Mouse (Mus musculus) liver, embryonic 11.5 days (tissue): ENCODE results near the gene Chrd. TPM values are rescaled to one million over a fixed set of nuclear protein-coding genes. Genes with fewer than 3 reads are reported as not detected.
A peak's percentile ranks its signal among the peaks of the same experiment; 100 is the strongest.

ENCODE experiments used
- ATAC-seq: fragments of 200-750 bp; cut with Nextera tagmentation; replicated peaks from 2 replicates; pipeline ENCODE4 v1.8.0; 2017; ENCODE audit warnings: moderate number of reproducible peaks, mild to moderate bottlenecking, moderate TSS enrichment, moderate library complexity; ENCODE audit not compliant: low FRiP score
- DNase-seq: peaks from one replicate; pipeline ENCODE4 v3.0.0-alpha.2; 2017; ENCODE audit warnings: low spot score
- H3K27ac ChIP-seq: fragments of 300-500 bp; sonication (generic); 2 replicates; pipeline ENCODE4 v1.5.1; 2014; ENCODE audit warnings: mild to moderate bottlenecking, low read depth, low read length, control low read depth
- H3K27me3 ChIP-seq: fragments of 300-500 bp; sonication (generic); replicated peaks from 2 replicates; pipeline ENCODE4 v1.6.1; 2014; ENCODE audit warnings: low read length, mixed read lengths; ENCODE audit not compliant: control insufficient read depth, insufficient read depth
- H3K36me3 ChIP-seq: fragments of 300-500 bp; sonication (generic); 2 replicates; pipeline ENCODE4 v1.6.1; 2014; ENCODE audit warnings: mild to moderate bottlenecking, low read length, moderate library complexity, mixed read lengths; ENCODE audit not compliant: control insufficient read depth, insufficient read depth
- H3K4me1 ChIP-seq: fragments of 300-500 bp; sonication (generic); replicated peaks from 2 replicates; pipeline ENCODE4 v1.6.1; 2014; ENCODE audit warnings: low read length, mixed read lengths; ENCODE audit not compliant: control insufficient read depth, insufficient read depth
- H3K4me2 ChIP-seq: fragments of 300-500 bp; sonication (generic); 2 replicates; pipeline ENCODE4 v1.6.1; 2014; ENCODE audit warnings: mild to moderate bottlenecking, control low read depth, moderate library complexity
- H3K4me3 ChIP-seq: fragments of 300-500 bp; sonication (generic); 2 replicates; pipeline ENCODE4 v1.5.1; 2014; ENCODE audit warnings: low read depth, low read length, control low read depth
- H3K9ac ChIP-seq: fragments of 300-500 bp; sonication (generic); 2 replicates; pipeline ENCODE4 v1.6.1; 2014; ENCODE audit warnings: low read depth, low read length, control low read depth
- H3K9me3 ChIP-seq: fragments of 300-500 bp; sonication (generic); 2 replicates; pipeline ENCODE4 v1.6.1; 2016; ENCODE audit warnings: low read length, inconsistent platforms, mixed read lengths; ENCODE audit not compliant: control insufficient read depth
- WGBS: fragments of 180-500 bp; shearing (Covaris S2); extraction: QIAGEN DNeasy Blood & Tissue Kit; methylation state at CpG from one replicate; pipeline ENCODE4 v1.1.7; 2014; 5-methylcytosine and 5-hydroxymethylcytosine counted together
- polyA plus RNA-seq: library from polyadenylated mRNA; unstranded; fragments of >200 nt; fragmentation: Nextera tagmentation; extraction: Ambion mirVana; gene quantifications from 2 replicates; pipeline ENCODE4 v1.2.1, GENCODE M21; 2014

Chrd gene
- polyA plus RNA-seq, 1 experiment from 2014 or later = 0.93 TPM

DNA sequence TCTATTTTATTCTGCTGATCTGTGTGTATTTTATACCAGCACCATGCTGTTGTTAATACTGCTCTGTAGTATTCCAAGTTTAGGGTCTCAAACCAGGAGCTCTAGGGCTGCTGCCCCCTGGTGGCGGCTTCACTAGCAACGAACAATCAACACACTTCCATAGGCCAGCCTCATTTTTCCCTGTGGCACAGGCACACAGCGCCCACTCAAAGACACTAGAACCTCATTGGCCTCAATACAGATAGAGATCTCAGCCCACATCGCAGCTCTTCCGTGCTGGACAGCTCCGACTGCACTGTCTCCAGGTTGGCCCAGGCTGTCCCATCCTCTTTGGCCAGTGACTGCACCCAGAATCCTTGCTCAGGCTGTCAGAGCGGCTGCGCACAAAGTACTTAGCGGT is 32.3 kb downstream of the Chrd start:
- H3K9ac ChIP-seq = no peak overlapping the region
- H3K27ac ChIP-seq = no peak overlapping the region
- no peaks in the 10 kb centered on the region for H3K4me1 ChIP-seq
- H3K4me2 ChIP-seq = no peak overlapping the region
- H3K36me3 ChIP-seq = no peaks in the 10 kb centered on the region
- no peak for ATAC-seq
- DNase-seq = peak; percentile 43
- no peaks in the 10 kb centered on the region for H3K27me3 ChIP-seq
- no peaks in the 10 kb centered on the region for H3K9me3 ChIP-seq
- WGBS = 42% methylated on average over 9 of the region's 9 CpGs
- H3K4me3 ChIP-seq = no peak overlapping the region

- Histone ChIP-seq H3K27ac (no peak overlapping the region), H3K9ac (no peak overlapping the region), H3K4me3 (no peak overlapping the region), H3K9me3 (no peaks in the 10 kb centered on the region), H3K4me2 (no peak overlapping the region), H3K4me1 (no peaks in the 10 kb centered on the region), H3K27me3 (no peaks in the 10 kb centered on the region), H3K36me3 (no peaks in the 10 kb centered on the region)
- ATAC-seq (no peak), DNase-seq (no peak)
- WGBS = 72% methylated on average over 5 of the region's 5 CpGs
Measured at GRCm38 (mm10) chr16:20775021-20775420, 42.1 kb downstream of the Chrd start.

- Histone ChIP-seq H3K27me3 (no peaks in the 10 kb centered on the region), H3K27ac (no peak overlapping the region), H3K9ac (no peak overlapping the region), H3K4me2 (no peak overlapping the region), H3K36me3 (no peaks in the 10 kb centered on the region), H3K4me3 (no peak overlapping the region), H3K4me1 (no peaks in the 10 kb centered on the region), H3K9me3 (no peaks in the 10 kb centered on the region)
- ATAC-seq (no peak), DNase-seq (no peak)
- WGBS = 74% methylated on average over 3 of the region's 3 CpGs
Measured at GRCm38 (mm10) chr16:20779846-20780245, 46.9 kb downstream of the Chrd start.

DNA sequence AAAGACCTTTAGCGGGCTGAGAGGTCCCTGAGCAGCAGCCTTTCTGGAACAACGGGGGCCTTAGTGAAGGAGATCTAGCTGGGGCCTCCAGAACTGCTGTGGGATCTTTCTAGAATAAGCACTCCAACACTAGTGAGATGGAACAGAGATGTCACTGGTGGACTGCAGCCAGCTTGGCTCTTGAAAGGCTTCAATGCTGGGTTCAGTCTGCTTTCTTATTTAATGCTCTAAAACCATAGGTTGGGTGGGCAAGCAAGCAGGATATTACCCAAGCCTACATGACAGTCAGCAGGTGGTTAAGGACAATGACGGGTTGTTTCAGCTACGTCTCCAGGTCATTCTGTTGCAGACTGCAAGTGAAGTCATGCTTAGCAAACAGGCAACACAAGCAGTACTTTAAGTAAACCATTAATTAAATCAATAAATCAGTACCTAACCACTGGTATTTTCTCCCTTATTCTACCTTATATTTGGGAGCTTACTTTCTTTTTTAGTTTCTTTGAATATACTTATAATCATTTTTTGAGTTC is 48.2 kb downstream of the Chrd start:
- Histone ChIP-seq H3K27me3 (no peaks in the 10 kb centered on the region), H3K36me3 (no peaks in the 10 kb centered on the region), H3K9ac (no peak overlapping the region), H3K9me3 (no peaks in the 10 kb centered on the region), H3K4me1 (no peaks in the 10 kb centered on the region), H3K4me3 (no peak overlapping the region), H3K4me2 (no peak overlapping the region), H3K27ac (no peak overlapping the region)
- ATAC-seq (no peak), DNase-seq (no peak)
- 69% methylated on average over 4 of the region's 4 CpGs for WGBS

DNA sequence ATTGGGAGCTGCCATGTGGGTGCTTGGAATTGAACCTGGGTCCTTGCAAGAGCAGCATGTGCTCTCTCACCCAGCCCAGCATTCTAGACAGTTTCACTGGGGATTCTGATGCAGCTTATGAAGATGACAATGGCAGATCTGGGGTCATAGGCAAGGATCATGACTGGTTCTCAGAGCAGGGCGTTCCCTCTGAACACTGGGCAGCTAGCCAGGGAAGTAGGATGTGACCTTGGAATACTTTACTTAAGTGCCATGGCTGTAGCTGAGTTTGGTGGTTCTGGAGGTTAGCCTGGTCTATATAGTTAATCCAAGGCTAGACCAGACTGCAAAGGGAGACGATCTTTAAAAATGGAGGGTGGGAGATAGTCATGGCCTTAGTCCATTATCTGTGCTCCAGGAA is 51.0 kb downstream of the Chrd start:
- H3K4me1 ChIP-seq = no peaks in the 10 kb centered on the region
- H3K36me3 ChIP-seq = no peaks in the 10 kb centered on the region
- H3K27me3 ChIP-seq = no peaks in the 10 kb centered on the region
- no peaks in the 10 kb centered on the region for H3K9me3 ChIP-seq
- no peak overlapping the region for H3K4me3 ChIP-seq
- no peak overlapping the region for H3K27ac ChIP-seq
- DNase-seq (peak; percentile 16), ATAC-seq (no peak)
- no peak overlapping the region for H3K4me2 ChIP-seq
- no peak overlapping the region for H3K9ac ChIP-seq
- 87% methylated on average over 2 of the region's 2 CpGs for WGBS

DNA sequence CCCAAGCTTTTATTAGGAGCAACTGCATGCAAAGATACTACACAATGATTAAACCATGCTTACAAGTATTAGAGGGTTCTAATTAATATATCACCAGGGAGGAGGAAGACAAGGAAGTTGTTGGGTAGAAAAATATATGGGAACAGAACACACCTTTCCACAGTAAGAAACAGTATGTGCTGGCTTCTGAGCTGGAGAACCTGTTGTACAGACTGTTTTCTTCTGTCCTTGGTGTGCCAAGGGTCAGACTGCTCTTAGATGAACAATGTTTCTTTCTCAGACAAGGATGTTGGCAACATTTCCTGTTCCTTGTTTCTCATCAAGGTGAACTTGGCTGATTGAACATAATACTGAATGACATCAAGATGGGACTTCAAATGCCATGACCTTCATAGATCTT is 51.8 kb downstream of the Chrd start:
- H3K4me2 ChIP-seq = no peak overlapping the region
- H3K9ac ChIP-seq = no peak overlapping the region
- H3K27me3 ChIP-seq = no peaks in the 10 kb centered on the region
- H3K36me3 ChIP-seq = no peaks in the 10 kb centered on the region
- DNase-seq = no peak
- H3K9me3 ChIP-seq = no peaks in the 10 kb centered on the region
- H3K4me3 ChIP-seq = no peak overlapping the region
- H3K4me1 ChIP-seq = no peaks in the 10 kb centered on the region
- no peak for ATAC-seq
- no peak overlapping the region for H3K27ac ChIP-seq

- H3K4me1 ChIP-seq = no peaks in the 10 kb centered on the region
- no peak overlapping the region for H3K4me3 ChIP-seq
- H3K9me3 ChIP-seq = no peaks in the 10 kb centered on the region
- no peaks in the 10 kb centered on the region for H3K27me3 ChIP-seq
- DNase-seq = peak; percentile 5
- H3K4me2 ChIP-seq = no peak overlapping the region
- H3K27ac ChIP-seq = no peak overlapping the region
- H3K36me3 ChIP-seq = no peaks in the 10 kb centered on the region
- no peak overlapping the region for H3K9ac ChIP-seq
- WGBS = 79% methylated on average over 6 of the region's 6 CpGs
- ATAC-seq = no peak
Measured at GRCm38 (mm10) chr16:20786556-20786955, 53.6 kb downstream of the Chrd start.

GRCm38 (mm10) chr16:20791803-20792202 is 58.9 kb downstream of the Chrd start:
- WGBS = 54% methylated on average over 6 of the region's 6 CpGs
- Histone ChIP-seq H3K9me3 (no peaks in the 10 kb centered on the region), H3K9ac (no peak overlapping the region), H3K36me3 (no peaks in the 10 kb centered on the region), H3K27ac (no peak overlapping the region), H3K4me2 (no peak overlapping the region), H3K4me1 (no peaks in the 10 kb centered on the region), H3K4me3 (no peak overlapping the region), H3K27me3 (no peaks in the 10 kb centered on the region)
- ATAC-seq = no peak
- DNase-seq = no peak
